Mouse (Mus musculus) intestine, postnatal 0 days (tissue): Measurements from ENCODE around the gene Olfr1361. TPM values are rescaled to one million over a fixed set of nuclear protein-coding genes. Genes with fewer than 3 reads are reported as not detected.
A peak's percentile ranks its signal among the peaks of the same experiment; 100 is the strongest.

Experiments used
- ATAC-seq: fragments of 200-750 bp; cut with Nextera tagmentation; 2 replicates; pipeline ENCODE4 v1.8.0; 2017; ENCODE audit warnings: mild to moderate bottlenecking, moderate TSS enrichment, moderate library complexity
- H3K27ac ChIP-seq: fragments of 300-500 bp; sonication (generic); 2 replicates; pipeline ENCODE4 v1.5.1; 2014; ENCODE audit warnings: mild to moderate bottlenecking, low read depth, low read length, moderate library complexity
- H3K27me3 ChIP-seq: fragments of 300-500 bp; sonication (generic); replicated peaks from 2 replicates; pipeline ENCODE4 v1.6.1; 2014; ENCODE audit warnings: low read length, mixed read lengths; ENCODE audit not compliant: control insufficient read depth, insufficient read depth
- H3K36me3 ChIP-seq: fragments of 300-500 bp; sonication (generic); 2 replicates; pipeline ENCODE4 v1.6.1; 2014; ENCODE audit warnings: mild to moderate bottlenecking, moderate library complexity; ENCODE audit not compliant: control insufficient read depth, insufficient read depth
- H3K4me1 ChIP-seq: fragments of 300-500 bp; sonication (generic); replicated peaks from 2 replicates; pipeline ENCODE4 v1.6.1; 2014; ENCODE audit warnings: antibody characterized with exemption, low read length, mixed read lengths; ENCODE audit not compliant: control insufficient read depth, insufficient read depth
- H3K4me2 ChIP-seq: fragments of 300-500 bp; sonication (generic); replicated peaks from 2 replicates; pipeline ENCODE4 v1.6.1; 2014; ENCODE audit warnings: low read depth, mild to moderate bottlenecking, moderate library complexity
- H3K4me3 ChIP-seq: fragments of 300-500 bp; sonication (generic); 2 replicates; pipeline ENCODE4 v1.5.1; 2014; ENCODE audit warnings: low read depth, low read length
- H3K9ac ChIP-seq: fragments of 300-500 bp; sonication (generic); 2 replicates; pipeline ENCODE4 v1.6.1; 2014; ENCODE audit warnings: mild to moderate bottlenecking, low read depth, low read length
- H3K9me3 ChIP-seq: fragments of 300-500 bp; sonication (generic); 2 replicates; pipeline ENCODE4 v1.6.1; 2016; ENCODE audit warnings: mixed run types; ENCODE audit not compliant: control insufficient read depth
- CTCF ChIP-seq: sonication (generic); IDR thresholded peaks from 2 replicates; pipeline ENCODE4 v1.5.1; 2016; ENCODE audit warnings: low read depth, mild to moderate bottlenecking, control low read depth, antibody characterized with exemption, moderate library complexity
- WGBS: fragments of 180-500 bp; shearing (Covaris S2); extraction: QIAGEN DNeasy Blood & Tissue Kit; methylation state at CpG from one replicate; pipeline ENCODE4 v1.1.7; 2014; 5-methylcytosine and 5-hydroxymethylcytosine counted together
- polyA plus RNA-seq: library from polyadenylated mRNA; unstranded; fragments of >200 nt; fragmentation: Nextera tagmentation; extraction: Ambion mirVana; gene quantifications from 2 replicates; pipeline ENCODE4 v1.2.1, GENCODE M21; 2015

The Olfr1361 gene
- not detected in 2 replicates for polyA plus RNA-seq

GRCm38 (mm10) chr13:21663286-21663685, at the start of gene Olfr1361:
Gene Olfr1361 (minus strand): TSS chr13:21663386.
- 71% methylated on average over 2 of the region's 2 CpGs for WGBS
- Histone ChIP-seq H3K36me3 (no peaks in the 10 kb centered on the region), H3K9me3 (no peaks in the 10 kb centered on the region), H3K4me1 (no peaks in the 10 kb centered on the region), H3K9ac (no peak within 1 kb of the TSS), H3K27ac (no peak within 1 kb of the TSS), H3K27me3 (no peaks in the 10 kb centered on the region), H3K4me3 (no peak within 1 kb of the TSS), H3K4me2 (no peak within 1 kb of the TSS)
- ATAC-seq: no peak
- TF ChIP-seq CTCF: no peak

GRCm38 (mm10) chr13:21711698-21712097, 48.5 kb upstream of the Olfr1361 start:
- no peak overlapping the region for H3K27ac ChIP-seq
- no peak for TF ChIP-seq CTCF
- no peaks in the 10 kb centered on the region for H3K36me3 ChIP-seq
- H3K27me3 ChIP-seq: no peaks in the 10 kb centered on the region
- H3K9ac ChIP-seq: no peak overlapping the region
- H3K4me1 ChIP-seq: peaks cover 7% of the 10 kb centered on the region
- peak overlapping the region; percentile 75 for H3K4me2 ChIP-seq
- no peak for ATAC-seq
- H3K9me3 ChIP-seq: no peaks in the 10 kb centered on the region
- 30% methylated on average over 4 of the region's 4 CpGs for WGBS
- peak overlapping the region; percentile 85; the same call in 1 of the 2 replicates for H3K4me3 ChIP-seq

- under 1% methylated on average over 22 of the region's 22 CpGs for WGBS
- H3K9me3 ChIP-seq: no peaks in the 10 kb centered on the region
- ATAC-seq: peak; percentile 82
- no peak for TF ChIP-seq CTCF
- peak overlapping the region; percentile 85 for H3K4me3 ChIP-seq
- H3K4me1 ChIP-seq: peaks cover 7% of the 10 kb centered on the region
- peak overlapping the region; percentile 75 for H3K4me2 ChIP-seq
- no peaks in the 10 kb centered on the region for H3K27me3 ChIP-seq
- no peak overlapping the region for H3K27ac ChIP-seq
- H3K9ac ChIP-seq: peak overlapping the region; percentile 37; the same call in 1 of the 2 replicates
- no peaks in the 10 kb centered on the region for H3K36me3 ChIP-seq
These were observed 47.8 kb upstream of the Olfr1361 start for GRCm38 (mm10) chr13:21710821-21711525.

- peak overlapping the region; percentile 22; the same call in 1 of the 2 replicates for H3K27ac ChIP-seq
- peak; percentile 89 for TF ChIP-seq CTCF
- ATAC-seq: peak; percentile 87
- H3K4me2 ChIP-seq: peak overlapping the region; percentile 75
- peaks cover 3% of the 10 kb centered on the region; the same call in 1 of the 2 replicates for H3K4me1 ChIP-seq
- no peaks in the 10 kb centered on the region for H3K36me3 ChIP-seq
- no peaks in the 10 kb centered on the region for H3K9me3 ChIP-seq
- WGBS: under 1% methylated on average over 32 of the region's 32 CpGs
- H3K27me3 ChIP-seq: no peaks in the 10 kb centered on the region
- H3K9ac ChIP-seq: peak overlapping the region; percentile 40
- H3K4me3 ChIP-seq: peak overlapping the region; percentile 85
These were observed 47.0 kb upstream of the Olfr1361 start for GRCm38 (mm10) chr13:21710031-21710711.

- no peaks in the 10 kb centered on the region for H3K9me3 ChIP-seq
- no peaks in the 10 kb centered on the region for H3K4me1 ChIP-seq
These were observed 43.5 kb upstream of the Olfr1361 start for GRCm38 (mm10) chr13:21706669-21707068.

GRCm38 (mm10) chr13:21697811-21698210, 34.6 kb upstream of the Olfr1361 start, which contains the start of gene Olfr1359:
Gene Olfr1359 (plus strand): TSS chr13:21698111.
- Histone ChIP-seq H3K27me3 (no peaks in the 10 kb centered on the region), H3K4me3 (no peak within 1 kb of the TSS), H3K36me3 (no peaks in the 10 kb centered on the region), H3K4me1 (no peaks in the 10 kb centered on the region), H3K4me2 (no peak within 1 kb of the TSS), H3K9ac (no peak within 1 kb of the TSS), H3K27ac (no peak within 1 kb of the TSS), H3K9me3 (no peaks in the 10 kb centered on the region)
- no peak for TF ChIP-seq CTCF
- no peak for ATAC-seq

More at GRCm38 (mm10) chr13:21706669-21707068, 43.5 kb upstream of the Olfr1361 start:
- WGBS: 70% methylated on average over 4 of the region's 4 CpGs
- ATAC-seq: no peak
- H3K36me3 ChIP-seq: no peaks in the 10 kb centered on the region
- H3K4me3 ChIP-seq: no peak overlapping the region
- H3K9ac ChIP-seq: no peak overlapping the region
- TF ChIP-seq CTCF: no peak
- H3K27me3 ChIP-seq: no peaks in the 10 kb centered on the region
- H3K4me2 ChIP-seq: no peak overlapping the region
- H3K27ac ChIP-seq: no peak overlapping the region
